Mouse (Mus musculus) embryonic fibroblast, embryonic 13.5 days (primary cell): ENCODE measurements around the gene Gss. TPM values are rescaled to one million over a fixed set of nuclear protein-coding genes. Genes with fewer than 3 reads are reported as not detected.
A peak's percentile ranks its signal among the peaks of the same experiment; 100 is the strongest.

Experiments
- H3K27ac ChIP-seq: 2 replicates; pipeline ENCODE4 v1.5.1; 2012; ENCODE audit warnings: low read length, control low read depth, inconsistent platforms; ENCODE audit not compliant: insufficient read depth
- H3K4me1 ChIP-seq: 2 replicates; pipeline ENCODE4 v1.6.1; 2011; ENCODE audit warnings: low read length; ENCODE audit not compliant: control insufficient read depth, insufficient read depth
- H3K4me3 ChIP-seq: 2 replicates; pipeline ENCODE4 v1.5.1; 2011; ENCODE audit warnings: mild to moderate bottlenecking, control low read depth, low read length; ENCODE audit not compliant: insufficient read depth
- CTCF ChIP-seq: IDR thresholded peaks from 2 replicates; pipeline ENCODE4 v1.5.1; 2011; ENCODE audit warnings: mild to moderate bottlenecking, control low read depth, low read length, moderate library complexity, borderline replicate concordance; ENCODE audit not compliant: insufficient read depth
- POLR2A ChIP-seq: IDR thresholded peaks from 2 replicates; pipeline ENCODE4 v1.6.1; 2011; ENCODE audit warnings: low read depth, mild to moderate bottlenecking, control low read depth, low read length, moderate library complexity
- polyA plus RNA-seq: library from polyadenylated mRNA; stranded (reverse); fragments of >200 nt; gene quantifications from 2 replicates; pipeline ENCODE4 v1.2.4, GENCODE M21; 2011; ENCODE audit warnings: low read depth; ENCODE audit not compliant: missing spikeins, insufficient read length

The Gss gene
- polyA plus RNA-seq, result 23.4 and 37.7 TPM in 2 replicates

GRCm38 (mm10) chr2:155592137-155592853, at the start of gene Gss:
TSS of gene Gss (minus strand) at chr2:155592810.
- Histone ChIP-seq H3K4me3 (peak within 1 kb of the TSS; percentile 71), H3K4me1 (no peaks in the 10 kb centered on the region), H3K27ac (peak within 1 kb of the TSS; percentile 96)
- TF ChIP-seq CTCF (no peak), POLR2A (no peak; the same call in 1 of the 2 replicates)

GRCm38 (mm10) chr2:155641540-155642472, 49.2 kb upstream of the Gss start:
- no peak overlapping the region for H3K4me3 ChIP-seq

GRCm38 (mm10) chr2:155640656-155641055, 48.0 kb upstream of the Gss start:
- no peak overlapping the region for H3K27ac ChIP-seq
- H3K4me1 ChIP-seq, result no peaks in the 10 kb centered on the region
- no peak for TF ChIP-seq CTCF
- no peak for TF ChIP-seq POLR2A
- no peak overlapping the region for H3K4me3 ChIP-seq

More at GRCm38 (mm10) chr2:155641540-155642472, 49.2 kb upstream of the Gss start:
- Histone ChIP-seq H3K4me1 (no peaks in the 10 kb centered on the region), H3K27ac (no peak overlapping the region)
- TF ChIP-seq CTCF (no peak), POLR2A (no peak)

GRCm38 (mm10) chr2:155637411-155637810, 44.8 kb upstream of the Gss start:
- TF ChIP-seq CTCF, result no peak
- TF ChIP-seq POLR2A, result no peak
- no peak overlapping the region for H3K27ac ChIP-seq
- H3K4me1 ChIP-seq, result no peaks in the 10 kb centered on the region
- no peak overlapping the region for H3K4me3 ChIP-seq

- Histone ChIP-seq H3K4me1 (no peaks in the 10 kb centered on the region), H3K27ac (no peak overlapping the region), H3K4me3 (no peak overlapping the region)
- no peak for TF ChIP-seq POLR2A
- TF ChIP-seq CTCF, result no peak
These were observed 44.3 kb upstream of the Gss start for GRCm38 (mm10) chr2:155636881-155637280.

GRCm38 (mm10) chr2:155635961-155636360, 43.4 kb upstream of the Gss start:
- H3K4me3 ChIP-seq, result no peak overlapping the region
- H3K4me1 ChIP-seq, result no peaks in the 10 kb centered on the region
- TF ChIP-seq POLR2A (no peak), CTCF (no peak)
- H3K27ac ChIP-seq, result no peak overlapping the region

GRCm38 (mm10) chr2:155634562-155634961, 42.0 kb upstream of the Gss start:
- Histone ChIP-seq H3K4me1 (no peaks in the 10 kb centered on the region), H3K4me3 (no peak overlapping the region), H3K27ac (no peak overlapping the region)
- no peak for TF ChIP-seq POLR2A
- no peak for TF ChIP-seq CTCF

GRCm38 (mm10) chr2:155633731-155634130, 41.1 kb upstream of the Gss start:
- Histone ChIP-seq H3K4me1 (no peaks in the 10 kb centered on the region), H3K4me3 (no peak overlapping the region), H3K27ac (no peak overlapping the region)
- TF ChIP-seq CTCF (no peak), POLR2A (no peak)

- Histone ChIP-seq H3K27ac (no peak overlapping the region), H3K4me1 (no peaks in the 10 kb centered on the region)
- TF ChIP-seq POLR2A (no peak), CTCF (no peak)
These were observed 40.5 kb upstream of the Gss start for GRCm38 (mm10) chr2:155633121-155633520.

More at GRCm38 (mm10) chr2:155633121-155633520, 40.5 kb upstream of the Gss start:
- H3K4me3 ChIP-seq, result no peak overlapping the region
